Mouse (Mus musculus) left cerebral cortex, adult 8-10 months (tissue): ENCODE measurements around the gene Olfr598. TPM values are rescaled to one million over a fixed set of nuclear protein-coding genes. Genes with fewer than 3 reads are reported as not detected.
"Not testable (repeated sequence)": the region's sequence is repeated elsewhere in the genome, so short reads cannot be mapped to it uniquely, and the experiment has no call there.

Source experiments
- DNase-seq, 2 experiments: peaks; one replicate each; pipeline ENCODE4 v3.0.0; 2022; ENCODE audit warnings: low spot score in 2 of 2
- total RNA-seq, 4 experiments: library from RNA; stranded (reverse); gene quantifications; 2 replicates each; pipeline ENCODE4 v1.2.4; 2022

Gene Olfr598
- not detected for total RNA-seq

- DNase-seq = no peak
Measured at GRCm38 (mm10) chr7:103323268-103323667, at the start of gene Olfr598. Gene Olfr598 (plus strand): TSS chr7:103323568.

GRCm38 (mm10) chr7:103305348-103305747 lies 18.0 kb upstream of the Olfr598 start, which contains the start of gene Olfr596:
Gene Olfr596 (plus strand): TSS chr7:103305648.
- DNase-seq = not testable (repeated sequence)

- DNase-seq = not testable (repeated sequence)
Measured at GRCm38 (mm10) chr7:103316015-103316414, 7.4 kb upstream of the Olfr598 start, which contains the start of gene Olfr597. Gene Olfr597 (plus strand): TSS chr7:103316315.

- no peak for DNase-seq
Measured at GRCm38 (mm10) chr7:103335617-103336016, 12.2 kb downstream of the Olfr598 start, which contains the start of gene Olfr599. Gene Olfr599 (plus strand): TSS chr7:103335917.

GRCm38 (mm10) chr7:103349569-103349968 lies 26.2 kb downstream of the Olfr598 start, which contains the start of gene Olfr600:
Gene Olfr600 (minus strand): TSS chr7:103349669.
- no peak for DNase-seq

GRCm38 (mm10) chr7:103362555-103362954 lies 39.2 kb downstream of the Olfr598 start, which contains the start of gene Olfr601:
Gene Olfr601 (minus strand): TSS chr7:103362655.
- DNase-seq = no peak

Other genes starting within 250 kb of the Olfr598 start
- not detected for gene Olfr584, start 241.7 kb upstream of the Olfr598 start, total RNA-seq
- not detected for gene Olfr585, start 225.8 kb upstream of the Olfr598 start, total RNA-seq
- not detected for gene Olfr586, start 197.9 kb upstream of the Olfr598 start, total RNA-seq
- not detected for gene Olfr588-ps1, start 182.7 kb upstream of the Olfr598 start, total RNA-seq
- not detected for gene Olfr589, start 167.2 kb upstream of the Olfr598 start, total RNA-seq
- not detected for gene Olfr591, start 145.2 kb upstream of the Olfr598 start, total RNA-seq
- not detected for gene Olfr592, start 138.8 kb upstream of the Olfr598 start, total RNA-seq
- gene Olfr593, start 111.7 kb upstream of the Olfr598 start, total RNA-seq = not detected
- not detected for gene Olfr594, start 106.6 kb upstream of the Olfr598 start, total RNA-seq
- not detected for gene Usp17ld, start 71.1 kb upstream of the Olfr598 start, total RNA-seq
- gene Olfr596, start 17.9 kb upstream of the Olfr598 start, total RNA-seq = not detected
- not detected for gene Olfr597, start 7.3 kb upstream of the Olfr598 start, total RNA-seq
- not detected for gene Olfr599, start 12.3 kb downstream of the Olfr598 start, total RNA-seq
- not detected for gene Olfr600, start 26.1 kb downstream of the Olfr598 start, total RNA-seq
- not detected for gene Olfr601, start 39.1 kb downstream of the Olfr598 start, total RNA-seq
- not detected for gene Olfr603, start 62.6 kb downstream of the Olfr598 start, total RNA-seq
- not detected for gene Usp17lc, start 91.5 kb downstream of the Olfr598 start, total RNA-seq
- not detected for gene Olfr605, start 121.9 kb downstream of the Olfr598 start, total RNA-seq
- gene Olfr606, start 125.5 kb downstream of the Olfr598 start, total RNA-seq = not detected
- gene Olfr607, start 140.6 kb downstream of the Olfr598 start, total RNA-seq = not detected
- gene Olfr608, start 146.3 kb downstream of the Olfr598 start, total RNA-seq = not detected
- gene Olfr609, start 174.5 kb downstream of the Olfr598 start, total RNA-seq = not detected
- not detected for gene Olfr610, start 188.6 kb downstream of the Olfr598 start, total RNA-seq
- gene Olfr611, start 197.3 kb downstream of the Olfr598 start, total RNA-seq = not detected
- gene Olfr612, start 219.1 kb downstream of the Olfr598 start, total RNA-seq = not detected
- not detected for gene Olfr613, start 224.5 kb downstream of the Olfr598 start, total RNA-seq
- gene Olfr615, start 232.5 kb downstream of the Olfr598 start, total RNA-seq = not detected
- gene Olfr616, start 245.6 kb downstream of the Olfr598 start, total RNA-seq = not detected
- gene Olfr617, start 249.5 kb downstream of the Olfr598 start, total RNA-seq = not detected